Mouse (Mus musculus): Measurements from ENCODE around the gene Rabep1.

The Rabep1 gene

GRCm38 (mm10) chr11:70980751-70981510 is 136.4 kb downstream of the Rabep1 start:
- no peak for DNase-seq

DNA sequence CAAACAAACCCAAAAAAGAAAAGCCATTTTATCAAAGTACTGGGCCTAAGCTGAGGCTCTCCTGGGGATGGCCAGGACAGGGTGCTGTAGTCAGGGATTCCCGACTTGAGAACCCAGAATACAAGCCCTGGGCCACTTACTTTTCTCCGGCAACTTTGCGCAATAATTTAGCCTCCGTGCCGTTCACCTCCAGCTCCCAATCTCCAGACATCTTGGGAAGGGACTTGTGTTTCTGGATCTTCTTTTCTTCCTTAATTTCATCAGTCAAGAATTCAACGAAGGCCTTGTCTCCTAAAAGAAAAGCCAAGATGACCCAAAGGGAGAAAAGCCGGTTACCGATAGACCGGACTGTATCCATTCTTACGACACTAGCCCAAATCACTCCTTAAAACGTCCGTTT is 137.5 kb downstream of the Rabep1 start:
- no peak for DNase-seq

DNA sequence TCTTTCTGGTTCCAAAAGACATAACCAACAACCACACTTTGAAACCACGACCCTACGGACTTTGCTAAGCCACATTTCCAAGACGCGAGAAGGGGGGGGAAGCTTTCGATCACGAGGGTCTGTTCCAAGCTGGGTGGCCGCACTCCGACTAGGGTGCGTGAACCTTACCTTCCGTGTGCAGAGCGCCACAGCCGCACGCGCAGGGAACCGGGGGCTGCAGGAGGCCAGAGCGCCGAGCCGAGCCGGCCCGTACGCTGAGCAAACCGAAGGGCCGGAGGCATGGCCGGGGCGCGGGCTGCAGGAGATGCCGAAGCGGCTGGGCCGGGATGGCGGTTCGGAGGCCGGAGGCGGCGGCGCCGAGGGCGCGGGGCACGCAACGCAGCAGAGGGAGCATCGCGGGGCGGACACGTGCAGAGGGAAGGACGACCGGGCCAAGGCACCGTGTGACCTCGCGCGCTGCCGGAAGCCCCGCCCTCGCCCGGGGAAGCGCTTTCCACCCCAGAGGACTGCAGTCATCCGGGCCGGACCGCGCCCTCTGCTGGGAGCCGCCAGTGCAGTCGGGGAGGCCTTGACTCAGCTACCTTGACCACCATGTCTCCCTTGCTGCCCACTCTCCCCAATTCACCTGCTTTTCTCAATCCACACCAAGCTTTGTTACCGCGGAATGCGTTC is 138.1 kb downstream of the Rabep1 start, which contains the start of gene C1qbp:
C1qbp (minus strand) TSS at position 470 of the 672 bp plus-strand sequence.
- DNase-seq: peak; percentile 95
